Mouse (Mus musculus) embryonic fibroblast, embryonic 13.5 days (primary cell): ENCODE measurements at regions not wholly inside any gene's neighbourhood (a gene's known extent, or its start where the extent isn't known, plus 50 kb on each side); places are given as distances from the start of the nearest gene placed in this dataset.
A peak's percentile ranks its signal among the peaks of the same experiment; 100 is the strongest.

Source experiments
- H3K27ac ChIP-seq: 2 replicates; pipeline ENCODE4 v1.5.1; 2012; ENCODE audit warnings: low read length, control low read depth, inconsistent platforms; ENCODE audit not compliant: insufficient read depth
- H3K4me1 ChIP-seq: 2 replicates; pipeline ENCODE4 v1.6.1; 2011; ENCODE audit warnings: low read length; ENCODE audit not compliant: control insufficient read depth, insufficient read depth
- H3K4me3 ChIP-seq: 2 replicates; pipeline ENCODE4 v1.5.1; 2011; ENCODE audit warnings: mild to moderate bottlenecking, control low read depth, low read length; ENCODE audit not compliant: insufficient read depth
- CTCF ChIP-seq: IDR thresholded peaks from 2 replicates; pipeline ENCODE4 v1.5.1; 2011; ENCODE audit warnings: mild to moderate bottlenecking, control low read depth, low read length, moderate library complexity, borderline replicate concordance; ENCODE audit not compliant: insufficient read depth
- POLR2A ChIP-seq: IDR thresholded peaks from 2 replicates; pipeline ENCODE4 v1.6.1; 2011; ENCODE audit warnings: low read depth, mild to moderate bottlenecking, control low read depth, low read length, moderate library complexity

- TF ChIP-seq CTCF = no peak
- H3K27ac ChIP-seq = peak overlapping the region; percentile 100
Measured at GRCm38 (mm10) chr13:110944061-110944460, 310.8 kb upstream of the Actbl2 start.

GRCm38 (mm10) chr13:110944683-110945082 is 310.1 kb upstream of the Actbl2 start:
- Histone ChIP-seq H3K4me3 (no peak overlapping the region), H3K4me1 (peaks cover 16% of the 10 kb centered on the region), H3K27ac (peak overlapping the region; percentile 98)
- no peak for TF ChIP-seq POLR2A

More at GRCm38 (mm10) chr13:110944061-110944460, 310.8 kb upstream of the Actbl2 start:
- no peak overlapping the region for H3K4me3 ChIP-seq
- peaks cover 16% of the 10 kb centered on the region for H3K4me1 ChIP-seq

- peak; percentile 46 for TF ChIP-seq POLR2A
- TF ChIP-seq CTCF = 0 out of 2 replicates have a peak, but pooled peaks have one; percentile 5
- H3K27ac ChIP-seq = peak overlapping the region; percentile 100
- no peak overlapping the region for H3K4me3 ChIP-seq
- peaks cover 2% of the 10 kb centered on the region; the same call in 1 of the 2 replicates for H3K4me1 ChIP-seq
Measured at GRCm38 (mm10) chr13:110960212-110960611, 294.6 kb upstream of the Actbl2 start.

- Histone ChIP-seq H3K4me1 (0 out of 2 replicates have a peak, but pooled peaks cover 7% of the 10 kb centered on the region), H3K4me3 (no peak overlapping the region), H3K27ac (peak overlapping the region; percentile 89)
- TF ChIP-seq POLR2A (no peak), CTCF (no peak)
Measured at GRCm38 (mm10) chr13:110967109-110967508, 287.7 kb upstream of the Actbl2 start.

- H3K27ac ChIP-seq = peak overlapping the region; percentile 89
- H3K4me1 ChIP-seq = 0 out of 2 replicates have a peak, but pooled peaks cover 7% of the 10 kb centered on the region
- no peak overlapping the region for H3K4me3 ChIP-seq
- TF ChIP-seq POLR2A = no peak
- no peak for TF ChIP-seq CTCF
Measured at GRCm38 (mm10) chr13:110967626-110968506, 286.9 kb upstream of the Actbl2 start.

- H3K4me1 ChIP-seq = 0 out of 2 replicates have a peak, but pooled peaks cover 7% of the 10 kb centered on the region
- no peak overlapping the region for H3K4me3 ChIP-seq
- TF ChIP-seq POLR2A (no peak), CTCF (no peak)
- H3K27ac ChIP-seq = no peak overlapping the region
Measured at GRCm38 (mm10) chr13:110968507-110968905, 286.3 kb upstream of the Actbl2 start.

- TF ChIP-seq CTCF = no peak
- no peak for TF ChIP-seq POLR2A
- H3K4me1 ChIP-seq = no peaks in the 10 kb centered on the region
- H3K4me3 ChIP-seq = no peak overlapping the region
Measured at GRCm38 (mm10) chr13:110977379-110977778, 277.4 kb upstream of the Actbl2 start.

GRCm38 (mm10) chr13:110978022-110978421 is 276.8 kb upstream of the Actbl2 start:
- TF ChIP-seq POLR2A = no peak
- TF ChIP-seq CTCF = no peak
- H3K4me3 ChIP-seq = no peak overlapping the region

More at GRCm38 (mm10) chr13:110977379-110977778, 277.4 kb upstream of the Actbl2 start:
- no peak overlapping the region for H3K27ac ChIP-seq

GRCm38 (mm10) chr13:110990677-110991076 is 264.1 kb upstream of the Actbl2 start:
- Histone ChIP-seq H3K4me1 (peaks cover 3% of the 10 kb centered on the region; the same call in 1 of the 2 replicates), H3K4me3 (no peak overlapping the region), H3K27ac (peak overlapping the region; percentile 26; the same call in 1 of the 2 replicates)
- no peak for TF ChIP-seq CTCF
- no peak for TF ChIP-seq POLR2A

More at GRCm38 (mm10) chr13:110978022-110978421, 276.8 kb upstream of the Actbl2 start:
- Histone ChIP-seq H3K4me1 (no peaks in the 10 kb centered on the region), H3K27ac (no peak overlapping the region)

GRCm38 (mm10) chr13:110991121-110991520 is 263.7 kb upstream of the Actbl2 start:
- no peak overlapping the region for H3K4me3 ChIP-seq
- H3K4me1 ChIP-seq = peaks cover 3% of the 10 kb centered on the region; the same call in 1 of the 2 replicates
- H3K27ac ChIP-seq = no peak overlapping the region
- TF ChIP-seq POLR2A = no peak
- TF ChIP-seq CTCF = no peak
